Mouse (Mus musculus): ENCODE results near the gene Hist1h3i. TPM values are rescaled to one million over a fixed set of nuclear protein-coding genes. Genes with fewer than 3 reads are reported as not detected.
"Not testable (repeated sequence)": the region's sequence is repeated elsewhere in the genome, so short reads cannot be mapped to it uniquely, and the experiment has no call there.

Gene Hist1h3i
- polyA plus RNA-seq, 1 experiment from 2014 or later: 126 TPM

- no peaks in the 10 kb centered on the region for H3K36me3 ChIP-seq
- WGBS: 6% methylated on average over 5 of the region's 5 CpGs
- DNase-seq (ENCODE audit: low spot score): peak; percentile 58
- peaks cover 45% of the 10 kb centered on the region for H3K4me1 ChIP-seq
- H3K4me3 ChIP-seq: peak overlapping the region; percentile 61
- no peaks in the 10 kb centered on the region for H3K27me3 ChIP-seq (ENCODE audit: low read depth, poor library complexity, severe bottlenecking)
- peak overlapping the region; percentile 91 for H3K27ac ChIP-seq (replicated peaks)
- no peaks in the 10 kb centered on the region for H3K9me3 ChIP-seq (replicated peaks)
Observed at GRCm38 (mm10) chr13:21749387-21750158, 33.6 kb downstream of the Hist1h3i start.

GRCm38 (mm10) chr13:21745006-21745405 lies 38.2 kb downstream of the Hist1h3i start:
- Histone ChIP-seq H3K27ac (replicated peaks) (no peak overlapping the region), H3K4me1 (peaks cover 20% of the 10 kb centered on the region), H3K36me3 (no peaks in the 10 kb centered on the region), H3K27me3 (ENCODE audit: low read depth, poor library complexity, severe bottlenecking) (no peaks in the 10 kb centered on the region), H3K9me3 (replicated peaks) (no peaks in the 10 kb centered on the region), H3K4me3 (no peak overlapping the region)
- WGBS: 87% methylated on average over 1 of the region's 1 CpGs
- no peak for DNase-seq (ENCODE audit: low spot score)

- H3K36me3 ChIP-seq; H3K9me3 ChIP-seq (replicated peaks); H3K27me3 ChIP-seq (ENCODE audit: low read depth, poor library complexity, severe bottlenecking): not testable (repeated sequence)
- peak within 1 kb of the TSS; percentile 99 for H3K27ac ChIP-seq (replicated peaks)
- peak; percentile 94 for DNase-seq (ENCODE audit: low spot score)
- peaks cover 32% of the 10 kb centered on the region for H3K4me1 ChIP-seq
- under 1% methylated on average over 52 of the region's 56 CpGs for WGBS
- H3K4me3 ChIP-seq: peak within 1 kb of the TSS; percentile 60
Observed at GRCm38 (mm10) chr13:21734906-21735767, 48.0 kb downstream of the Hist1h3i start, which contains the start of gene Hist1h4j. Gene Hist1h4j, plus strand, starts transcription at chr13:21735064.

GRCm38 (mm10) chr13:21734010-21734905 lies 48.9 kb downstream of the Hist1h3i start:
- 0% methylated on average over 21 of the region's 21 CpGs for WGBS
- H3K27ac ChIP-seq (replicated peaks): peak overlapping the region; percentile 99
- peak; percentile 87 for DNase-seq (ENCODE audit: low spot score)
- H3K4me3 ChIP-seq: peak overlapping the region; percentile 60
- peaks cover 32% of the 10 kb centered on the region for H3K4me1 ChIP-seq
- H3K36me3 ChIP-seq: no peaks in the 10 kb centered on the region
- H3K27me3 ChIP-seq (ENCODE audit: low read depth, poor library complexity, severe bottlenecking): no peaks in the 10 kb centered on the region
- H3K9me3 ChIP-seq (replicated peaks): no peaks in the 10 kb centered on the region

- WGBS: 59% methylated on average over 5 of the region's 5 CpGs
- Histone ChIP-seq H3K9me3 (replicated peaks) (no peaks in the 10 kb centered on the region), H3K4me3 (peak overlapping the region; percentile 60; the same call in 1 of the 2 replicates), H3K27me3 (ENCODE audit: low read depth, poor library complexity, severe bottlenecking) (no peaks in the 10 kb centered on the region), H3K27ac (replicated peaks) (peak overlapping the region; percentile 99), H3K36me3 (no peaks in the 10 kb centered on the region), H3K4me1 (peaks cover 32% of the 10 kb centered on the region)
- DNase-seq (ENCODE audit: low spot score): peak; percentile 48
Observed at GRCm38 (mm10) chr13:21733466-21733865, 49.7 kb downstream of the Hist1h3i start.

Small RNA genes lying within 50 kb of the gene (microRNA-seq; reads per million reads assigned to microRNA genes)
- gene Gm19658 (not detected), gene Gm44346 (not detected), gene Gm44454 (1.8 reads per million), gene Gm44466 (not detected)

Other genes starting within 250 kb of the Hist1h3i start
- 0.11 and 0.15 TPM in 2 replicates for gene Olfr1366, start 240.6 kb downstream of the Hist1h3i start, polyA plus RNA-seq (2016; fragmentation: Nextera tagmentation; extraction: Ambion mirVana)
- gene Olfr1535, start 223.5 kb downstream of the Hist1h3i start, polyA plus RNA-seq (2016; fragmentation: Nextera tagmentation; extraction: Ambion mirVana): not detected in 2 replicates
- gene Olfr1364, start 201.6 kb downstream of the Hist1h3i start, polyA plus RNA-seq (2016; fragmentation: Nextera tagmentation; extraction: Ambion mirVana): not detected in 2 replicates
- not detected in 2 replicates for gene Olfr1362, start 169.3 kb downstream of the Hist1h3i start, polyA plus RNA-seq (2016; fragmentation: Nextera tagmentation; extraction: Ambion mirVana)
- gene Olfr11, start 140.9 kb downstream of the Hist1h3i start, polyA plus RNA-seq (2016; fragmentation: Nextera tagmentation; extraction: Ambion mirVana): not detected in 2 replicates
- not detected in 2 replicates for gene Olfr1361, start 120.0 kb downstream of the Hist1h3i start, polyA plus RNA-seq (2016; fragmentation: Nextera tagmentation; extraction: Ambion mirVana)
- gene Olfr1360, start 106.0 kb downstream of the Hist1h3i start, polyA plus RNA-seq (2016; fragmentation: Nextera tagmentation; extraction: Ambion mirVana): not detected in 2 replicates
- not detected in 2 replicates for gene Olfr1359, start 85.3 kb downstream of the Hist1h3i start, polyA plus RNA-seq (2016; fragmentation: Nextera tagmentation; extraction: Ambion mirVana)
- 1.4 and 3.4 TPM in 2 replicates for gene Hist1h2bl, start 67.2 kb downstream of the Hist1h3i start, polyA plus RNA-seq (2016; fragmentation: Nextera tagmentation; extraction: Ambion mirVana)
- 12.2 and 21.8 TPM in 2 replicates for gene Hist1h2ai, start 66.9 kb downstream of the Hist1h3i start, polyA plus RNA-seq (2016; fragmentation: Nextera tagmentation; extraction: Ambion mirVana)
- 8.9 and 11.3 TPM in 2 replicates for gene Hist1h3h, start 65.7 kb downstream of the Hist1h3i start, polyA plus RNA-seq (2016; fragmentation: Nextera tagmentation; extraction: Ambion mirVana)
- gene Hist1h2bm, start 61.3 kb downstream of the Hist1h3i start, polyA plus RNA-seq (2016; fragmentation: Nextera tagmentation; extraction: Ambion mirVana): 5.2 and 7.5 TPM in 2 replicates
- 1.0 and 1.2 TPM in 2 replicates for gene Hist1h4j, start 48.3 kb downstream of the Hist1h3i start, polyA plus RNA-seq (2016; fragmentation: Nextera tagmentation; extraction: Ambion mirVana)
- gene Hist1h4k, start 32.9 kb downstream of the Hist1h3i start, polyA plus RNA-seq (2016; fragmentation: Nextera tagmentation; extraction: Ambion mirVana): 1.7 and 6.4 TPM in 2 replicates
- 16.8 and 19.9 TPM in 2 replicates for gene Hist1h2ak, start 29.5 kb downstream of the Hist1h3i start, polyA plus RNA-seq (2016; fragmentation: Nextera tagmentation; extraction: Ambion mirVana)
- 0.55 and 2.6 TPM in 2 replicates for gene Hist1h2bn, start 29.2 kb downstream of the Hist1h3i start, polyA plus RNA-seq (2016; fragmentation: Nextera tagmentation; extraction: Ambion mirVana)
- 31.5 and 37.7 TPM in 2 replicates for gene Hist1h1b, start 2.7 kb downstream of the Hist1h3i start, polyA plus RNA-seq (2016; fragmentation: Nextera tagmentation; extraction: Ambion mirVana)
- 11.7 and 15.4 TPM in 2 replicates for gene Hist1h2an, start 3.8 kb upstream of the Hist1h3i start, polyA plus RNA-seq (2016; fragmentation: Nextera tagmentation; extraction: Ambion mirVana)
- 3.9 and 4.2 TPM in 2 replicates for gene Hist1h2bp, start 4.1 kb upstream of the Hist1h3i start, polyA plus RNA-seq (2016; fragmentation: Nextera tagmentation; extraction: Ambion mirVana)
- 15.4 and 17.4 TPM in 2 replicates for gene Hist1h2bq, start 26.8 kb upstream of the Hist1h3i start, polyA plus RNA-seq (2016; fragmentation: Nextera tagmentation; extraction: Ambion mirVana)
- gene Hist1h2ao, start 27.1 kb upstream of the Hist1h3i start, polyA plus RNA-seq (2016; fragmentation: Nextera tagmentation; extraction: Ambion mirVana): 1.6 TPM in 1 of 2 replicates, not detected in the other
- gene Hist1h4m, start 28.4 kb upstream of the Hist1h3i start, polyA plus RNA-seq (2016; fragmentation: Nextera tagmentation; extraction: Ambion mirVana): not detected in 2 replicates
- 7.7 and 10.8 TPM in 2 replicates for gene Hist1h4n, start 48.8 kb upstream of the Hist1h3i start, polyA plus RNA-seq (2016; fragmentation: Nextera tagmentation; extraction: Ambion mirVana)
- gene Hist1h2ap, start 50.1 kb upstream of the Hist1h3i start, polyA plus RNA-seq (2016; fragmentation: Nextera tagmentation; extraction: Ambion mirVana): 5,863 and 6,710 TPM in 2 replicates
- 15.6 and 19.0 TPM in 2 replicates for gene Hist1h2br, start 50.4 kb upstream of the Hist1h3i start, polyA plus RNA-seq (2016; fragmentation: Nextera tagmentation; extraction: Ambion mirVana)
- gene Zfp184, start 161.7 kb upstream of the Hist1h3i start, polyA plus RNA-seq (2016; fragmentation: Nextera tagmentation; extraction: Ambion mirVana): 23.8 and 24.8 TPM in 2 replicates
- gene Pom121l2, start 197.8 kb upstream of the Hist1h3i start, polyA plus RNA-seq (2016; fragmentation: Nextera tagmentation; extraction: Ambion mirVana): 0.11 TPM in 1 of 2 replicates, not detected in the other
- not detected in 2 replicates for gene Prss16, start 226.4 kb upstream of the Hist1h3i start, polyA plus RNA-seq (2016; fragmentation: Nextera tagmentation; extraction: Ambion mirVana)